Mouse (Mus musculus) cortical plate, adult 2 months (tissue): ENCODE data around the gene Arl4a. TPM values are rescaled to one million over a fixed set of nuclear protein-coding genes. Genes with fewer than 3 reads are reported as not detected.

ENCODE experiments used
- H3K27ac ChIP-seq: fragments of 200-500 bp; 2 replicates; pipeline ENCODE4 v1.5.1; 2012; ENCODE audit warnings: low read length, control low read depth, inconsistent platforms; ENCODE audit not compliant: insufficient read depth
- H3K4me1 ChIP-seq: fragments of 200-500 bp; 2 replicates; pipeline ENCODE4 v1.6.1; 2011; ENCODE audit warnings: low read length; ENCODE audit not compliant: control insufficient read depth, insufficient read depth
- H3K4me3 ChIP-seq: fragments of 200-500 bp; 2 replicates; pipeline ENCODE4 v1.5.1; 2011; ENCODE audit warnings: mild to moderate bottlenecking, low read length, control low read depth; ENCODE audit not compliant: insufficient read depth
- CTCF ChIP-seq: fragments of 200-500 bp; IDR thresholded peaks from 2 replicates; pipeline ENCODE4 v1.5.1; 2011; ENCODE audit warnings: mild to moderate bottlenecking, control low read depth, low read length; ENCODE audit not compliant: insufficient read depth; ENCODE audit errors: extremely low read depth
- POLR2A ChIP-seq: fragments of 200-500 bp; IDR thresholded peaks from 2 replicates; pipeline ENCODE4 v1.6.1; 2011; ENCODE audit warnings: mild to moderate bottlenecking, low read length, control low read depth; ENCODE audit not compliant: insufficient read depth; ENCODE audit errors: extremely low read depth
- polyA plus RNA-seq: library from polyadenylated mRNA; depleted of rRNA; stranded (reverse); fragments of >200 nt; gene quantifications from 2 replicates; pipeline ENCODE4 v1.2.3, GENCODE M21; 2012

Arl4a gene
- polyA plus RNA-seq, 1 experiment: 32.1 TPM

- H3K4me3 ChIP-seq: peak overlapping the region; percentile 82
- TF ChIP-seq CTCF (no peak), POLR2A (no peak)
- no peaks in the 10 kb centered on the region; the same call in 1 of the 2 replicates for H3K4me1 ChIP-seq
- H3K27ac ChIP-seq: peak overlapping the region; percentile 78
Measured at GRCm38 (mm10) chr12:40036666-40037065, 1.2 kb downstream of the Arl4a start.

GRCm38 (mm10) chr12:40035506-40035905, 2.3 kb downstream of the Arl4a start:
- Histone ChIP-seq H3K4me1 (no peaks in the 10 kb centered on the region; the same call in 1 of the 2 replicates), H3K27ac (0 out of 2 replicates have a peak overlapping the region, but pooled peaks have one; percentile 61), H3K4me3 (peak overlapping the region; percentile 82; the same call in 1 of the 2 replicates)
- TF ChIP-seq POLR2A (no peak), CTCF (no peak)

- Histone ChIP-seq H3K4me3 (no peak overlapping the region), H3K4me1 (no peaks in the 10 kb centered on the region)
Measured at GRCm38 (mm10) chr12:40029201-40029600, 8.6 kb downstream of the Arl4a start.

DNA sequence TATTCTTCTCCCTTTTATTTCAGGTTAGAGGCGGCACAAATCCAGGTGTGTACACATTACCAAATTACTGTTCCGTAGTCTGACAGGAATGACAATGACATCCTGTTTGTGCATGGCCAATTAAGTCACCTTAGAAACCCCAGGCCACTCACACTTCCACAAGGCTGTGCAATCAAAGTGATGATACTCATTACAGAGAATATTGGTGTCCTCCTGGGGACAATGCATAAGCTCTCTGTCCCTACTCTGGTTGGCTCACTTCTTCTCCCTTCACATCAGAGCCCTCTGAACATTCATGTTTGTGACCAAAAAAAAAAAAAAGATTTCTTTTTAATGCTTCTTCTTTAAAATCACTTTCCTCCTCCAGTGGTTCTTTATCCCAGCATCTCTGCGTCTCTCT, 10.0 kb downstream of the Arl4a start:
- Histone ChIP-seq H3K4me1 (no peaks in the 10 kb centered on the region), H3K27ac (no peak overlapping the region), H3K4me3 (no peak overlapping the region)
- TF ChIP-seq POLR2A: no peak
- TF ChIP-seq CTCF: no peak

More at GRCm38 (mm10) chr12:40029201-40029600, 8.6 kb downstream of the Arl4a start:
- TF ChIP-seq CTCF (no peak), POLR2A (no peak)
- no peak overlapping the region for H3K27ac ChIP-seq

- Histone ChIP-seq H3K27ac (0 out of 2 replicates have a peak overlapping the region, but pooled peaks have one; percentile 20), H3K4me3 (no peak overlapping the region), H3K4me1 (no peaks in the 10 kb centered on the region)
- TF ChIP-seq POLR2A (no peak), CTCF (no peak)
Measured at GRCm38 (mm10) chr12:40027444-40027843, 10.4 kb downstream of the Arl4a start.

GRCm38 (mm10) chr12:40023918-40024317, 13.9 kb downstream of the Arl4a start:
- Histone ChIP-seq H3K4me3 (no peak overlapping the region), H3K27ac (no peak overlapping the region), H3K4me1 (no peaks in the 10 kb centered on the region)
- TF ChIP-seq CTCF (no peak), POLR2A (no peak)

DNA sequence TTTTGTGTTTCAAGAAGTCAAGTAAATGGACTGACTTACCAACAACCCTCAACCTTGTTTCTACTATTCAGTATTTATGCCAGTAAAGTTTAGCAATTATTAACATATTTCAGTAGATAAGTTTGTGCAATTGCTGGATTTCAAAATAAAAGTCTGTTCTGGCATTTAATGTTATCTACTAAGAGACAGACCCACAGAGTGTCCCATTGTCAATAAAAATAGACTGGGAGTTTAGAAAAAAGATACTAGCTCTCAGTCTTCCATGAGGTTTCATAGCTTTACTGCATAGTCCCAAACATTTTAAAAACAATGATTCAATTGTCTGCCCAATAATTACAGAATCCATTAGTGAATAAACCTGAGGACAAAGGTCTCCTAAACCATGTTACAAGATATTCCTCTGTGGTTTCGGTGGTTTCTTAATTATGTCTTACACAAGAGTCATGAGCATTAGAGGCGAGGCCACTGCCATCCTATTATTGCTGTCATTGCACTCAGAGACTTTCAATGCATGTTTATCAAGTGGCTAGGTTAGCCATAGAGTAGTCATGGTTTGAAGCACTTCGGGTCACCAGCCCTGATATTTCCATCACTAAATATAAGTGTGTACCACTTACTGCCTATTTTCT, 14.7 kb downstream of the Arl4a start:
- no peak for TF ChIP-seq CTCF
- TF ChIP-seq POLR2A: no peak
- no peak overlapping the region for H3K4me3 ChIP-seq
- H3K4me1 ChIP-seq: no peaks in the 10 kb centered on the region
- H3K27ac ChIP-seq: no peak overlapping the region

- H3K4me1 ChIP-seq: no peaks in the 10 kb centered on the region
- TF ChIP-seq POLR2A (no peak), CTCF (no peak)
- H3K4me3 ChIP-seq: no peak overlapping the region
- no peak overlapping the region for H3K27ac ChIP-seq
Measured at GRCm38 (mm10) chr12:40022344-40022743, 15.5 kb downstream of the Arl4a start.

- Histone ChIP-seq H3K27ac (no peak overlapping the region), H3K4me3 (no peak overlapping the region), H3K4me1 (no peaks in the 10 kb centered on the region)
- TF ChIP-seq CTCF: no peak
- TF ChIP-seq POLR2A: no peak
Measured at GRCm38 (mm10) chr12:40017955-40018505, 19.8 kb downstream of the Arl4a start.
